Mouse (Mus musculus): Measurements from ENCODE around the gene Hdac5. TPM values are rescaled to one million over a fixed set of nuclear protein-coding genes. Genes with fewer than 3 reads are reported as not detected.

The Hdac5 gene
- 25.6 and 31.9 TPM in 2 replicates for polyA plus RNA-seq (2014; fragmentation: Nextera tagmentation; extraction: Ambion mirVana)

DNA sequence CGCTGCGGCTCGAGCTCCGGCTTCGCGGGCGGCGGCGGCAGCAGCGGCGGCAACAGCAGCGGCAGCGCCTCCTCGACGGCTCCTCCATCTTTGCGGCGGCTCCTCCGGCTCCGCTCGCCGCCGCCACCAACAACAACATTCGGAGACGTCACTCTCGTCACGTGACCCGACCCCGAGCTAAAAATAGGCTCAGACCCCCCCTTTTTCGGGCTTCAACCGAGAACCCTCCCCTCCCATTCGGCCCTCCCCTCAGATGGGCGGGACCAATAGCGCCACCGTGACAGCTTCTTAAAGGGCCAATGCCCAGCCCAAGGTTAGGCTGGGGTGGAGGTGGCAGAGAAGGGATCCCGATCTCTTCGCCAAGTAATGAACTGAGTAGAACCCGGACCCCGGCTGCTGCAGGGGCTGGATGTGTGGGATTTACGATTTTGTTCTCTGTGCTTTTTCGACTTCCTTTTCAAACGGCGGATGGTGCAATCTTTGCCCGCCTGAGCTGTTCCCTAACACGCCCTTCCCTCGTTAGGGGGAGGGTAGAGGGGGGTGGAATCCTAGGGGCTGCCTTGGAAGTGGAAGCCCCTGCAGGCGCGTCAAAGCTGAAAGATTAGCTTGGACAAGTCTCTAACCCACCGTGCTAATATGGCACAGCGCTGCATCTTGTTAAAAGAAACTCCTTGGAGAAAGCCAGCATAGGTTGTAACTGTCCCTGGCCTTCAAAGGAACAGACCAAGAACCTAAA lies at the start of gene Hdac5:
Gene Hdac5 (minus strand): TSS at position 161 of the 736 bp plus-strand sequence.
- Histone ChIP-seq H3K9me3 (ENCODE audit: control insufficient read depth, low read length) (no peaks in the 10 kb centered on the region), H3K4me2 (peak within 1 kb of the TSS; percentile 63), H3K4me1 (ENCODE audit: control insufficient read depth, insufficient read depth, low read length) (peaks cover 33% of the 10 kb centered on the region), H3K9ac (ENCODE audit: low read length) (peak within 1 kb of the TSS; percentile 80), H3K36me3 (ENCODE audit: control insufficient read depth, insufficient read depth, low read length) (no peaks in the 10 kb centered on the region), H3K27me3 (ENCODE audit: control insufficient read depth, insufficient read depth, low read length) (no peaks in the 10 kb centered on the region), H3K4me3 (ENCODE audit: low read depth, low read length) (peak within 1 kb of the TSS; percentile 76), H3K27ac (ENCODE audit: low read depth, low read length) (peak within 1 kb of the TSS; percentile 62)
- peak; percentile 86 for ATAC-seq (ENCODE audit: low FRiP score)
- under 1% methylated on average over 48 of the region's 49 CpGs for WGBS
- peak; percentile 100 for DNase-seq (ENCODE audit: low spot score, missing footprints)

DNA sequence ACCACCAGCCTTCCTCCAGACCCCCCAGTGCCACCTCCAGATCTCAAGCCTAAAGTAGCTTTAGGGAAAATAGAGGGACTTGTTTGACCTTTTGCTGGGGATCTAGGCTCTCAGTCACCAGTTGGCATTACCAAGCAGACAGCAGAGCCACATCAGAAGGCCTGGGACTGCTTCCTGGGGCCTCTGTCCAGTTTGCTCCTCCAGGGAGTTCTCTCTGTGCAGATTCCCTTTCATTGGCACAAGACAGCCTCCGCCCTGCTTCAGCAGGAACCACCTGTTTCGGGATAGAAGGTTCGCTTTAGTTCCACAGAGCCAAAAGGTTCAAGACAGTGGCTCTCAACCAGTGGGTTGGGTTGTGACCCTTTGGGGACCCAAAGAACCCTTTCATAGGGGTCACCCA lies 49.6 kb upstream of the Hdac5 start:
- Histone ChIP-seq H3K4me3 (ENCODE audit: low read depth, low read length) (no peak overlapping the region), H3K36me3 (ENCODE audit: control insufficient read depth, insufficient read depth, low read length) (no peaks in the 10 kb centered on the region), H3K27ac (ENCODE audit: low read depth, low read length) (no peak overlapping the region), H3K4me2 (no peak overlapping the region), H3K9me3 (ENCODE audit: control insufficient read depth, low read length) (no peaks in the 10 kb centered on the region), H3K9ac (ENCODE audit: low read length) (no peak overlapping the region), H3K4me1 (ENCODE audit: control insufficient read depth, insufficient read depth, low read length) (peaks cover 4% of the 10 kb centered on the region), H3K27me3 (ENCODE audit: control insufficient read depth, insufficient read depth, low read length) (peaks cover 5% of the 10 kb centered on the region)
- no peak for DNase-seq (ENCODE audit: low spot score, missing footprints)
- WGBS: 89% methylated on average over 3 of the region's 3 CpGs
- ATAC-seq (ENCODE audit: low FRiP score): no peak

DNA sequence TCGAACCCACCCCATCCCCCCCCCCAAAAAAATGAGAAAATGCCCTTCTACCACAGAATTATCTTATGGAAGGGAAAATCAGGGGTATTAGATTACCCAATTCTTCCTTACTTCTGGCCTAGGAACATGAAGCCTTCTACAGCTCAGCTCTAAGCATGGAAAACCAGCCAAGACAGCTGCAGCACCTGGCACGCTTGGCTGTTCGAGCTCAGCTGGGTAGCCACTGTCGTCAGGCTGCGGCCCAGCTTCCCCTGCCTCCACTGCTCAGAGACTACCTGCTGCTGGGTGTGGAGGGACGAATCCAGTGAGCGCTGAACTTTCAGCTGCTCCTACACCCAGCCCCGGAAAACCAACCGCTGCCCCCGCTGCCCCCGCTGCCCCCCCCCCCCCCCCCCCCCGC lies 47.8 kb upstream of the Hdac5 start:
- DNase-seq (ENCODE audit: low spot score, missing footprints) (no peak), ATAC-seq (ENCODE audit: low FRiP score) (no peak)
- Histone ChIP-seq H3K27me3 (ENCODE audit: control insufficient read depth, insufficient read depth, low read length) (peaks cover 5% of the 10 kb centered on the region), H3K9ac (ENCODE audit: low read length) (no peak overlapping the region), H3K4me3 (ENCODE audit: low read depth, low read length) (no peak overlapping the region), H3K4me2 (no peak overlapping the region), H3K4me1 (ENCODE audit: control insufficient read depth, insufficient read depth, low read length) (peaks cover 4% of the 10 kb centered on the region), H3K36me3 (ENCODE audit: control insufficient read depth, insufficient read depth, low read length) (no peaks in the 10 kb centered on the region), H3K27ac (ENCODE audit: low read depth, low read length) (no peak overlapping the region), H3K9me3 (ENCODE audit: control insufficient read depth, low read length) (no peaks in the 10 kb centered on the region)
- 48% methylated on average over 9 of the region's 12 CpGs for WGBS

DNA sequence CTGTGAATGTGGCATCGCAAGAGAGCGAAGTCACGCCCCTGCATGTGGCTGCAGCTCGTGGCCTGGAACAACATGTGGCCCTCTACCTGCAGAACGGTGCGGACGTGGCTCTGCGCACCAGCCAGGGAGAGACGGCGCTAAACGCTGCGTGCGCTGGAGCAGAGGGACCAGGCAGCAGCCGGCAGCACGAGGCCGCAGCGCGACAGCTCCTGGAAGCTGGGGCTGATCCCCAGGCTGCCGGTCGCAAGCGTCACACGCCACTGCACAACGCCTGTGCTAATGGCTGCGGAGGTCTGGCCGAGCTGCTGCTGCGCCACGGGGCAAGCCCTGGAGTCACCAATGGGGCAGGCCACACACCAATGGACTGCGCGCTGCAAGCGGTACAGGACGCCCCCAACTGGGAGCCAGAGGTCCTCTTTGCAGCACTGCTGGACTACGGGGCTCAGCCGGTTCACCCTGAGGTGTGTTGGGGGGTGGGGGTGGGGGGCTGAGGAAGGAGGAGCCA lies 46.5 kb upstream of the Hdac5 start:
- H3K27ac ChIP-seq (ENCODE audit: low read depth, low read length): no peak overlapping the region
- peaks cover 4% of the 10 kb centered on the region for H3K4me1 ChIP-seq (ENCODE audit: control insufficient read depth, insufficient read depth, low read length)
- ATAC-seq (ENCODE audit: low FRiP score): peak; percentile 78
- WGBS: 1% methylated on average over 33 of the region's 33 CpGs
- H3K4me2 ChIP-seq: peak overlapping the region; percentile 65
- peak overlapping the region; percentile 33 for H3K4me3 ChIP-seq (ENCODE audit: low read depth, low read length)
- DNase-seq (ENCODE audit: low spot score, missing footprints): peak; percentile 94
- H3K9me3 ChIP-seq (ENCODE audit: control insufficient read depth, low read length): no peaks in the 10 kb centered on the region
- H3K36me3 ChIP-seq (ENCODE audit: control insufficient read depth, insufficient read depth, low read length): no peaks in the 10 kb centered on the region
- peak overlapping the region; percentile 66 for H3K9ac ChIP-seq (ENCODE audit: low read length)
- H3K27me3 ChIP-seq (ENCODE audit: control insufficient read depth, insufficient read depth, low read length): peaks cover 5% of the 10 kb centered on the region

DNA sequence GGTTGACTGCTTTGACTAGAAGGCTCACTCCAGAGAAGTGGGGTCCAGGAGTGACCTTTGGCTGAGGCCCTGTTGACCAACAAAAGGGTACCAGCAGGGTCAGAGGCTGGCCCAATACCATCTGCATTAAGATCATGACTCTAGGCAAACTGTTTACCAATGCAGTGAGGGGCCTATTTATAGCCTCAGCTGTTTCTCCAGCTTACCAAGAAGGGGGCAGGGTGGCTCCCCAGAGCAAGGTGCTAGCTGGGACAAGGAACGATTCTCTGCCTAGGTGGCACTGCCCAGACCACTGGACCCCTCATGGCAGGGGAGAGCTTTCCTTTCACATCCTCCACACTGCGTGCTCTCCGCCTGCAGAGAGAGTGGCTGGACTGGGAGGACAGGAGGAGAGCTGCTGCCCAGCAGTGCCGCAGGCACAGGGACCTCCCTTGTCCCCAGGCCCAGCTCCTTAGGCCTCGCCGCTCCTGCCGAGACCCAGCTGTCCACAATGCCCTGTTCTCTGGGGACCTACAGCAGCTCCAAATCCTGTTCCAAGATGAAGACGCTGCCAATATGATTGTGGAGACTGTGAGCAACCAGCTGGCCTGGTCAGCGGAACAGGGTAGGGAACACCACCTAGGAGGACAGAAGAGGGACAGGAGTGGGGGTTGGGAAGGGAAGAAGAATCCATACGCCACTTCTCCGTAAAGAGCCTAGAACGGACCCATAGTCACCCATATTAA lies 38.7 kb upstream of the Hdac5 start, which contains the start of gene Asb16:
Gene Asb16 (plus strand): TSS at position 224 of the 725 bp plus-strand sequence.
- no peaks in the 10 kb centered on the region for H3K27me3 ChIP-seq (ENCODE audit: control insufficient read depth, insufficient read depth, low read length)
- H3K4me2 ChIP-seq: no peak within 1 kb of the TSS
- WGBS: 83% methylated on average over 12 of the region's 12 CpGs
- H3K9me3 ChIP-seq (ENCODE audit: control insufficient read depth, low read length): no peaks in the 10 kb centered on the region
- ATAC-seq (ENCODE audit: low FRiP score): no peak
- peak; percentile 12 for DNase-seq (ENCODE audit: low spot score, missing footprints)
- no peak within 1 kb of the TSS for H3K27ac ChIP-seq (ENCODE audit: low read depth, low read length)
- H3K36me3 ChIP-seq (ENCODE audit: control insufficient read depth, insufficient read depth, low read length): no peaks in the 10 kb centered on the region
- H3K4me1 ChIP-seq (ENCODE audit: control insufficient read depth, insufficient read depth, low read length): no peaks in the 10 kb centered on the region
- no peak within 1 kb of the TSS for H3K9ac ChIP-seq (ENCODE audit: low read length)
- H3K4me3 ChIP-seq (ENCODE audit: low read depth, low read length): no peak within 1 kb of the TSS

DNA sequence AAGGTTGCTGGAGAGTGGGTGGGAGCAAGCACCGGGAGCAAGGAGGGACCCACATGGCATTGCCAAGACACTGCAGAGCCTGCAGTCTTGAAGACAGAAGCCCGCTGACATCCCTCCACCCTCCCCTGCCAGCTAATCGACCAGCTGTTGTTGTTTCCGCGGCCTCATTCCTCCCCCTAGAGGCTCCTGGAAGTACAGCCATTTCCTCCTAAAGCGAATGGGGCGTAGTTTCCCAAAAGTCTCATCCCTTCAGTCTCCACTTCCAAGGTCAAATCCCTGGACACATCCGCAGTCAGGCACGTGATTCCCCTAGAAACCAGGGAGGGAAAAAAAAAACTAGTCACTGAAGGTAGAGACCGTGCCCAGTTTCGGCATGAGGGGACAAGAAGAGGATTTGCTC lies 37.5 kb upstream of the Hdac5 start:
- WGBS: 9% methylated on average over 11 of the region's 11 CpGs
- Histone ChIP-seq H3K4me1 (ENCODE audit: control insufficient read depth, insufficient read depth, low read length) (no peaks in the 10 kb centered on the region), H3K9ac (ENCODE audit: low read length) (no peak overlapping the region), H3K27me3 (ENCODE audit: control insufficient read depth, insufficient read depth, low read length) (no peaks in the 10 kb centered on the region), H3K4me2 (no peak overlapping the region), H3K36me3 (ENCODE audit: control insufficient read depth, insufficient read depth, low read length) (no peaks in the 10 kb centered on the region), H3K4me3 (ENCODE audit: low read depth, low read length) (no peak overlapping the region), H3K9me3 (ENCODE audit: control insufficient read depth, low read length) (no peaks in the 10 kb centered on the region), H3K27ac (ENCODE audit: low read depth, low read length) (no peak overlapping the region)
- ATAC-seq (ENCODE audit: low FRiP score) (peak; percentile 54; the same call in 1 of the 2 replicates), DNase-seq (ENCODE audit: low spot score, missing footprints) (no peak)

DNA sequence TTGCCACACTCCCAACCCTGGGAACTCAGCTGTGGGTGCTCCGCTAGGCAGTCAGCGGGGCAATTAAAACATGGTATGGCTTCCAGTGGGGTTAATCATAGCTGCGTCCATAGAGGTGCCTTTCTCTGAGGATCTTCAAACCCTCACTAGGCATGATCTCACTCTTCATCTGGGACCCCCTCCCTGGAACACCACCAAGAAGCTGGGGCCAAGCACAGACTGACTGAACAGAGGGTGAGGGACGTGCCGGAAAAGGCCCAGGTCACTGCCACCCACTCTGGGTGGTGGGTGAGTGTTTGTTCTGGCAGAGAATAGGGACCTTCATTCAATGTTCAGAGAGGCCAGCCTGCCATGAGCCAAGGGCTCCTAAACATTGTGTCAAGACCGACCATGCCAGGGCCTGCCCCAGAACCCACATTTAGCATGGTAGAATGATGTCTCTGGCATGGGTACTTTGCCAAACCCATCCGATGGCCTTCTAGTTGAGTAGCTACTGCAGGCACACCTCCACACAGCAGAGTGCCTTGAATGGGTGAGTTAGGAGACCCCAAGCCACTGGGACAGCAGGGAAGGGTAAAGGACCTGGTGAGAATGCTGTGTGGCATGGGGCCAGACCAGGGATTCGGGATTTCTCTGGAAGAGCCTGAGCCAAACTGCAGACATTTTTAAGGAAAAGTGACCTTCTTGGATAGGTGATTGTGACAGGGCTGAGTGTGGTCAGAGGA lies 36.8 kb upstream of the Hdac5 start:
- no peak for ATAC-seq (ENCODE audit: low FRiP score)
- H3K9ac ChIP-seq (ENCODE audit: low read length): no peak overlapping the region; the same call in 1 of the 2 replicates
- 92% methylated on average over 8 of the region's 8 CpGs for WGBS

DNA sequence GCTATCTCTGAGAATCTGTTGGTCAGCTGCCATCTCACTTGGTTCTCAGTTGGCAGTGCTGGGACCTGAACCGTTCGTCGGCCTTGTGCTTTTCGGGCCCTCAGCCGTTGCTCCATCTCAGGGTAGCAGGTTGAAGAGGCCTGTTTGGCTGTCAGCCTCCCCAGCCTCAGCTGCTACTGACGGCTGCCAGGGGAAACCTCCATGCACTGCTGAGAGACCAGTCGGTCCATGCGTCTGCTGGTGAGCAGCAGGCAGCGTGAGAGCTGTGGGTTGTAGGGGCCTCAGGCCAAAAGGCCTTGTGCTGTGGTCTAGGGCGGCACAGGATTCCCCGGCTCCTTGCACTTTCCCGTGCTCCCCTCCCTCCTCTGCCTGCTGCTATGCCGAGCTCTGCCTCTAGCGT lies 35.9 kb upstream of the Hdac5 start:
- peaks cover 2% of the 10 kb centered on the region; the same call in 1 of the 2 replicates for H3K36me3 ChIP-seq (ENCODE audit: control insufficient read depth, insufficient read depth, low read length)
- H3K9ac ChIP-seq (ENCODE audit: low read length): no peak overlapping the region
- no peak overlapping the region for H3K27ac ChIP-seq (ENCODE audit: low read depth, low read length)
- no peaks in the 10 kb centered on the region for H3K9me3 ChIP-seq (ENCODE audit: control insufficient read depth, low read length)
- H3K4me1 ChIP-seq (ENCODE audit: control insufficient read depth, insufficient read depth, low read length): no peaks in the 10 kb centered on the region
- DNase-seq (ENCODE audit: low spot score, missing footprints) (no peak), ATAC-seq (ENCODE audit: low FRiP score) (no peak)
- H3K4me2 ChIP-seq: no peak overlapping the region
- WGBS: 64% methylated on average over 14 of the region's 14 CpGs
- no peak overlapping the region for H3K4me3 ChIP-seq (ENCODE audit: low read depth, low read length)
- no peaks in the 10 kb centered on the region for H3K27me3 ChIP-seq (ENCODE audit: control insufficient read depth, insufficient read depth, low read length)

More for the DNA sequence above, 36.8 kb upstream of the Hdac5 start:
- Histone ChIP-seq H3K4me2 (no peak overlapping the region), H3K27ac (ENCODE audit: low read depth, low read length) (no peak overlapping the region), H3K27me3 (ENCODE audit: control insufficient read depth, insufficient read depth, low read length) (no peaks in the 10 kb centered on the region), H3K4me1 (ENCODE audit: control insufficient read depth, insufficient read depth, low read length) (no peaks in the 10 kb centered on the region), H3K9me3 (ENCODE audit: control insufficient read depth, low read length) (no peaks in the 10 kb centered on the region), H3K4me3 (ENCODE audit: low read depth, low read length) (no peak overlapping the region), H3K36me3 (ENCODE audit: control insufficient read depth, insufficient read depth, low read length) (peaks cover 2% of the 10 kb centered on the region; the same call in 1 of the 2 replicates)
- no peak for DNase-seq (ENCODE audit: low spot score, missing footprints)
